Mouse (Mus musculus) midbrain, postnatal 0 days (tissue): ENCODE measurements at regions not wholly inside any gene's neighbourhood (a gene's known extent, or its start where the extent isn't known, plus 50 kb on each side); places are given as distances from the start of the nearest gene placed in this dataset.

Source experiments
- ATAC-seq: fragments of 200-750 bp; cut with Nextera tagmentation; 2 replicates; pipeline ENCODE4 v1.8.0; 2017; ENCODE audit warnings: moderate number of reproducible peaks, mild to moderate bottlenecking, moderate TSS enrichment, moderate library complexity; ENCODE audit not compliant: low FRiP score
- DNase-seq: peaks from one replicate; pipeline ENCODE4 v3.0.0-alpha.2; 2015; ENCODE audit warnings: low spot score
- H3K27ac ChIP-seq: fragments of 300-500 bp; sonication (generic); 2 replicates; pipeline ENCODE4 v1.5.1; 2014; ENCODE audit warnings: low read depth, mild to moderate bottlenecking, low read length, mixed read lengths
- H3K27me3 ChIP-seq: fragments of 300-500 bp; sonication (generic); 2 replicates; pipeline ENCODE4 v1.6.1; 2014; ENCODE audit warnings: low read length, control low read depth, mixed read lengths; ENCODE audit not compliant: insufficient read depth
- H3K36me3 ChIP-seq: fragments of 300-500 bp; sonication (generic); 2 replicates; pipeline ENCODE4 v1.6.1; 2014; ENCODE audit warnings: low read length, control low read depth, mixed read lengths; ENCODE audit not compliant: insufficient read depth
- H3K4me1 ChIP-seq: fragments of 300-500 bp; sonication (generic); 2 replicates; pipeline ENCODE4 v1.6.1; 2014; ENCODE audit warnings: mild to moderate bottlenecking, control low read depth, antibody characterized with exemption, low read length, mixed read lengths; ENCODE audit not compliant: insufficient read depth
- H3K4me2 ChIP-seq: fragments of 300-500 bp; sonication (generic); 2 replicates; pipeline ENCODE4 v1.6.1; 2014; ENCODE audit warnings: low read depth, mild to moderate bottlenecking, low read length, mixed read lengths; ENCODE audit not compliant: poor library complexity, severe bottlenecking
- H3K4me3 ChIP-seq: fragments of 300-500 bp; sonication (generic); 2 replicates; pipeline ENCODE4 v1.5.1; 2014; ENCODE audit warnings: low read depth, mild to moderate bottlenecking, low read length, moderate library complexity
- H3K9ac ChIP-seq: fragments of 300-500 bp; sonication (generic); replicated peaks from 2 replicates; pipeline ENCODE4 v1.6.1; 2014; ENCODE audit warnings: mild to moderate bottlenecking, low read length, moderate library complexity, mixed read lengths; ENCODE audit not compliant: poor library complexity, severe bottlenecking
- H3K9me3 ChIP-seq: fragments of 300-500 bp; sonication (generic); 2 replicates; pipeline ENCODE4 v1.6.1; 2016; ENCODE audit warnings: low read length, control low read depth
- CTCF ChIP-seq: IDR thresholded peaks from 2 replicates; pipeline ENCODE4 v1.5.1; 2016; ENCODE audit warnings: antibody characterized with exemption, mild to moderate bottlenecking
- WGBS: fragments of 180-500 bp; shearing (Covaris S2); extraction: QIAGEN DNeasy Blood & Tissue Kit; methylation state at CpG from one replicate; pipeline ENCODE4 v1.1.7; 2014; 5-methylcytosine and 5-hydroxymethylcytosine counted together

- 60% methylated on average over 4 of the region's 4 CpGs for WGBS
- H3K27me3 ChIP-seq: no peaks in the 10 kb centered on the region
- no peak overlapping the region for H3K9ac ChIP-seq
- H3K4me2 ChIP-seq: no peak overlapping the region
- no peak for TF ChIP-seq CTCF
- no peaks in the 10 kb centered on the region for H3K9me3 ChIP-seq
- ATAC-seq: 0 out of 2 replicates have a peak, but pooled peaks have one; percentile 34
- H3K4me3 ChIP-seq: no peak overlapping the region
- DNase-seq: no peak
- no peaks in the 10 kb centered on the region for H3K36me3 ChIP-seq
- no peaks in the 10 kb centered on the region for H3K4me1 ChIP-seq
- H3K27ac ChIP-seq: no peak overlapping the region
Observed at GRCm38 (mm10) chr3:39276897-39277296, 390.2 kb downstream of the Fat4 start.

- ATAC-seq: no peak
- WGBS: 79% methylated on average over 6 of the region's 6 CpGs
Observed at GRCm38 (mm10) chr3:39277310-39277709, 390.6 kb downstream of the Fat4 start.

GRCm38 (mm10) chr3:39295255-39295654 is 408.5 kb downstream of the Fat4 start:
- H3K9me3 ChIP-seq: no peaks in the 10 kb centered on the region
- no peak overlapping the region for H3K4me3 ChIP-seq
- TF ChIP-seq CTCF: no peak
- no peaks in the 10 kb centered on the region for H3K4me1 ChIP-seq
- no peak overlapping the region for H3K27ac ChIP-seq
- DNase-seq (no peak), ATAC-seq (no peak)
- WGBS: 82% methylated on average over 3 of the region's 3 CpGs
- H3K9ac ChIP-seq: no peak overlapping the region
- H3K4me2 ChIP-seq: no peak overlapping the region
- H3K27me3 ChIP-seq: no peaks in the 10 kb centered on the region
- H3K36me3 ChIP-seq: no peaks in the 10 kb centered on the region

More at GRCm38 (mm10) chr3:39277310-39277709, 390.6 kb downstream of the Fat4 start:
- no peaks in the 10 kb centered on the region for H3K4me1 ChIP-seq
- H3K9me3 ChIP-seq: no peaks in the 10 kb centered on the region
- no peak overlapping the region for H3K4me2 ChIP-seq
- H3K36me3 ChIP-seq: no peaks in the 10 kb centered on the region
- H3K9ac ChIP-seq: no peak overlapping the region
- no peaks in the 10 kb centered on the region for H3K27me3 ChIP-seq
- no peak for DNase-seq
- no peak overlapping the region for H3K27ac ChIP-seq
- no peak overlapping the region for H3K4me3 ChIP-seq
- no peak for TF ChIP-seq CTCF

GRCm38 (mm10) chr3:39296257-39296656 is 409.5 kb downstream of the Fat4 start:
- no peaks in the 10 kb centered on the region for H3K36me3 ChIP-seq
- no peak for ATAC-seq

GRCm38 (mm10) chr3:39309487-39309886 is 422.7 kb downstream of the Fat4 start:
- no peak for DNase-seq

More at GRCm38 (mm10) chr3:39296257-39296656, 409.5 kb downstream of the Fat4 start:
- Histone ChIP-seq H3K9me3 (no peaks in the 10 kb centered on the region), H3K27me3 (no peaks in the 10 kb centered on the region), H3K27ac (no peak overlapping the region), H3K4me3 (no peak overlapping the region), H3K9ac (no peak overlapping the region), H3K4me1 (no peaks in the 10 kb centered on the region), H3K4me2 (no peak overlapping the region)
- WGBS: 90% methylated on average over 4 of the region's 4 CpGs
- no peak for TF ChIP-seq CTCF
- no peak for DNase-seq

GRCm38 (mm10) chr3:39313563-39313962 is 426.8 kb downstream of the Fat4 start:
- no peak for TF ChIP-seq CTCF
- H3K36me3 ChIP-seq: no peaks in the 10 kb centered on the region
- no peak for DNase-seq
- H3K9me3 ChIP-seq: no peaks in the 10 kb centered on the region
- no peak overlapping the region for H3K27ac ChIP-seq
- no peaks in the 10 kb centered on the region for H3K27me3 ChIP-seq
- H3K4me1 ChIP-seq: no peaks in the 10 kb centered on the region
- H3K4me3 ChIP-seq: no peak overlapping the region
- 64% methylated on average over 4 of the region's 4 CpGs for WGBS
- no peak for ATAC-seq
- no peak overlapping the region for H3K4me2 ChIP-seq
- no peak overlapping the region for H3K9ac ChIP-seq

More at GRCm38 (mm10) chr3:39309487-39309886, 422.7 kb downstream of the Fat4 start:
- H3K9ac ChIP-seq: no peak overlapping the region
- WGBS: 34% methylated on average over 1 of the region's 1 CpGs
- no peak for TF ChIP-seq CTCF
- no peaks in the 10 kb centered on the region for H3K27me3 ChIP-seq
- no peaks in the 10 kb centered on the region for H3K4me1 ChIP-seq
- H3K4me2 ChIP-seq: no peak overlapping the region
- no peak overlapping the region for H3K27ac ChIP-seq
- H3K4me3 ChIP-seq: no peak overlapping the region
- H3K36me3 ChIP-seq: no peaks in the 10 kb centered on the region
- no peaks in the 10 kb centered on the region for H3K9me3 ChIP-seq
- no peak for ATAC-seq
